Mouse (Mus musculus) cerebellum, postnatal 4 days (tissue): Measurements from ENCODE around the gene Card9.
"Not testable (repeated sequence)": the region's sequence is repeated elsewhere in the genome, so short reads cannot be mapped to it uniquely, and the experiment has no call there.

Experiments
- DNase-seq, 2 experiments: peaks; one replicate each; pipeline ENCODE4 v3.0.0; 2022; ENCODE audit warnings: low spot score in 2 of 2, mixed read lengths in 1 of 2

Card9 gene

DNA sequence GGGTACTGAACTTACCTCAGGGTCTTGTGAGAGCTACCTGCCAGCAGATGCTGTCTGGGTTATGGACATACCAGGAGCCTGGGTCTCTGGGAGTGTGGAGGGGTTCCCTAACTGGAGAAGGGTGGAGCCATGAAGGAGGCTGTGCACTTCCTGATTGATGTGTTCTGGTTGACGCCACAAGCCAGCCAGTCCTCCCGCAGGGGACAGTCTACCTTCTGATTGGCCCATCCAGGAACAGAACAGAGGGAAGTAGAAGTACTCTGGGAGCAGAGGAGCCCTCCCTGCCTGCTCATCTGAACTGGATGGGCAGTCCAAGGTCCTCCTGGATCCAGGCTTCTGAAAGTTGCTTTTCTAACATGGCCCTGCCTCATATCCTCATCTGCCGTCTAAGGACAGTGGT, at the start of gene Card9:
Card9 (minus strand) TSS at position 147 of the 400 bp plus-strand sequence.
- DNase-seq, result no peak

DNA sequence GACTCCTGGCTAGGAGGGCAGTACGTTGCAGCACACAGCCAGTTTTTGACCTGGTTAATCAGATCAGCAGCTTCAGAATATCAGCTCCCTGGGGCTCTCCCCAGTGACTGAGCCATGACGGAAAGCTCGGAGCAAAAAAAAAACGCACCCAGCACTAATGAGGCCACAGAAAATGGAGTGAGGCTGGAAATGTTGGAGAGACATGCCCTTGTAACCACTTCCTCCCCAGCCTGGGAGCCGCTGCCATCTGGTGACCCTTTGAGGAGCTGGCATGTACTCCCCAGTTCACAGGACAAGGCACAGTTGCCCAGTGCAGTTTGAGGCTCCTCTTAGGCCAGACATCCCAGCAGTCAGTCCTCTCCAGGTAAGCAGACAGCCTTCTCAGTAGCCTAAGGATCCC, 49.4 kb upstream of the Card9 start:
- no peak for DNase-seq

DNA sequence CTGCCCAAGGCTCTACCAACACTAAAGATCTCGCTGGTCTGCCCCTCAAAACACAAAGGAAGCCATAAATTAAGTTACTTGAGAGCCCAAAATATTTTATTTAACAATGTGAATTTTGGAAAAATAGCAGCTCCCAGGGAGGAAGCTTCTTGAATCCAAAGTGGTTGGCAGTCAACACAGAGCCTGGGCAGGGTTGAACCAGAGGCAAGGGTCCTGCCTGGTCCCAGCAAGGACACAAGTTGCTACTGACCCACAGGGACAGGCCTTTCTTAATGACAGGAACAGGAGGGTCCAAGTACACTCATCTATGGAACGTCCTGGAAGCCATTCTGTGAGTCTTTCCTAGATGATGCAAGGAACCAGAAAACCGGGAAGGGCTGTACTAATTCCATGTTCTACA, 48.6 kb upstream of the Card9 start:
- DNase-seq, result no peak

DNA sequence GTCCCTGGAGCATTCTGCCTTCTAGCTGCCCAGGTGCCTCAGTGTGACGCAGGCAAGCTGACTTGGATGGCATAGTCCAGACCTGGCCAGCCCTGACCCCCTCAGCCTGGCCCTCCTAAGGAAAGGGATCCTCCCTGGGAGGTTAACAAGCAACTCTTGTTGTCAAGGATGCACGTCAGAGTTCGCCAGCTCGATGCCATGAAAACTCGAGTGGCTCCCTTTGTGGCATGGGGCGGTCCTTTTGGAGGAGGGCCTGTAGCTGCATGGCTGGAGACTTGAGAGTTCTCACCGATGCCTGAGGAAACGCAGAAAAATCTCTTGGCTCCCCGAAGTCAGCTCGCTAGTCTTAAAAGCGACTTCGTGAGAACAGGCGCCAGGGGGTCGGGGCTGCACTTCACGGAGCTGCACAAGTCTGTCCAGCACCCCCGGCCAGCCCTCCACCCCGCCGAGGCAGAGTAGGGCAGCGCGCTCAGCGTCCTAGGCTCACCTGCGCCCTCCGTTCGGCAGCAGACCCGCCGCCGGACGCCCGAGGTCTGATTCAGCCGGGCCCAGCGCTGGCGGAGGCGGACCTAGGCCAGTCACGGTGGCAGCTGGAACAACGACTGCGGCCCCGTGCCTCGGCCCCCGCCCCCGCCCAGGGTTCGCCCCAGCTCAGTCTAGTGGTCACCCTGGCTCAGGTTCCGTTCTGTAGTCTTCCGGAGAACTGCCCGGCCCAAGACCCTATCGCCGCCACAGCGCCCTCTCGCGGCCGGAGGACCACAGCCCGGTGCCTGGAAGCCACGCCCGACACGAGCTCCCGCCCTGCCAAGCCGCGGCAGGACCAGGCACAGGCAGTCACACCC, 48.0 kb upstream of the Card9 start, which contains the start of gene Inpp5e:
Inpp5e (minus strand) TSS at position 689 of the 842 bp plus-strand sequence.
- peak; percentile 99 for DNase-seq

DNA sequence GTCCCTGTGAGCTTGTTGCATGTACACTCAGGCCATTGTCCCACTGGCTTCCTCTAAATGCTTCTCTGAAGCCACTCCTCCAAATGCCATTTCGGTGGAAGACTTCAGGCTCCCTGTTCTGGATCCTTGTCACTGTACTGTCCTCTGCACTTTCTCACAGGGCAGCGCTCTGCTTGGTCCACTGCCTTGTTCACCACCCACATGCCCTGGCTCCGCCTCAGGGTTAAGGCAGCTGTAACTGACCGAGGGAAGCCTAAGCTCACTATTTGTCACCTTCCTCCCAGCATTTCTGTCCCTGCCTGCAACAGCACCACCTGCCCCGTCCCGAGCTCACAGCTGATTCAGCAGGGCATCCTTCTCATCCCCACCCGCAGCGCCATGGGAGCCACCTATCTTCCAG, 42.6 kb upstream of the Card9 start:
- DNase-seq, result no peak

DNA sequence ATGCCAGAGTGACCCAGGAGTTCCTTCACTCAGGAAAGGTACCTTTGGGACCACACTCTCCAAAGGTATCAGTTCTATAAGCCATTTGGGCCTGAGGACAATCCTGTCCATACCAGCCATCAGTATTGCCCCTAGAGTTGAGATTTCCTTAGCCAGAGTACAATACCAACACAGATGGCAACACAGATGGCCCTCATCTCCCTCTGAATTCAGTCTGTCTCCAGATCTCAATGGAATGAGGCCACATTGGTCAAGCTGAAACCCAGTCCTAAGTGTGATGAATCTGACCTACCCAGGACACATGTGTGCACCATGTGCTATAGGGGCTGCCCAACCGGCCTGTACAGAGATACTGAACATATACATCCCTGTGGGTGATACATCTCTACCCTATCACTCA, 41.5 kb upstream of the Card9 start:
- no peak for DNase-seq

DNA sequence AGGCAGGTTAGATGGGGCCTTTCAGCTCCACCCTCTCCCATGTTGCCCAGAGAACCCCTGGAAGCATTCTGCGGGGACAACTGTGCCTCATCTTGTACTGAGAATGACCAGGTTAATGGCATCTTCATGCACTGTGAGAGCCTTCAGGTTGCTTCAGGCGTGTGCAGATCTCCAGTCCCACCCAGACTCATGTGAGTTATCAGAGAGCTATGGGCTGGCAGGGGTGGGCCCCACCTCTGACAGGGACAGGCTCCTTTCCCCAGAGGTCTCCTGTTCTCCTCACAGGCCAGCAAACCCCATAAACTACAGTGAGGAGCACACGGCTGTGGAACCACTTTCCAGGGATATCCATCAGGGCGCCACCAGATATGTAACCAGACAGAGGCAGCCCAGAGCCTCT, 40.3 kb upstream of the Card9 start:
- no peak for DNase-seq

DNA sequence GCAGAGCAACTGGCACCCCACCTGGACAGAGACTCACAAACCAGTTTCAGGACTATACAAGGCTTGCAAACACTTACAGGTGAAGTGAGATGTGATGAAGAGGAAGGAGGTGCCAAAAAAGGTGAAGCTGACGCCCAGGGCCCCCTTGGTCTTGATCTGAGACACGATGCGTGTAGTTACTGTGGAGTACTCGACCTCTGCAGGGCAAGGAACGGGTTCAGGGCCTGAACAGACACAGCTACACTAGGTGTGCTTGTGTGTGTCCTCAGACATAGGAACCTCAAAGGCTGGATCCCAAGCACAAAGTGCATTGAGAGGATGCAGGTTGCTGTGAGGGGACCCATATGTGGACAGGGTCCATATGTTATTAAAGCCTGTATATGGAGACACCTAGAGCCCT, 39.6 kb upstream of the Card9 start:
- DNase-seq, result no peak

DNA sequence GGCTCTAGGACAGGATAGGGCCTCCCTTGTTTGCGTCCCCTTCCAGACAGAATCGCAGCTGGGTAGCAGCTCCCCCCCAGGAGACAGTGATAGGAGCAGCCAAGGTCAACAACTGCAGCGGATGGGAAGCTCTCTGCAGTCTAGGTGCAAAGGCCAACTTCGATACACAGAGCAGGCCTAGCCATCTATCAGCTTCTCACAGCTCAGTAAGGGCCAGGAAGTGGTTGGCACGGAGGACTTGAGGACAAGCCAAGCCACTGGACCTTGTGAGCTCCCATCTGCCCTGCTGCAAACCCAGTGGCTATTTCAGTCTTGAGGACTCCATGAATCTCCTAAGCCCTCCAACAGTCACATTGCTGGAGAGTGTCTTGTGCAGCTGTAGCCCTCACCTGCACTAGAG, 38.9 kb upstream of the Card9 start:
- DNase-seq, result no peak

DNA sequence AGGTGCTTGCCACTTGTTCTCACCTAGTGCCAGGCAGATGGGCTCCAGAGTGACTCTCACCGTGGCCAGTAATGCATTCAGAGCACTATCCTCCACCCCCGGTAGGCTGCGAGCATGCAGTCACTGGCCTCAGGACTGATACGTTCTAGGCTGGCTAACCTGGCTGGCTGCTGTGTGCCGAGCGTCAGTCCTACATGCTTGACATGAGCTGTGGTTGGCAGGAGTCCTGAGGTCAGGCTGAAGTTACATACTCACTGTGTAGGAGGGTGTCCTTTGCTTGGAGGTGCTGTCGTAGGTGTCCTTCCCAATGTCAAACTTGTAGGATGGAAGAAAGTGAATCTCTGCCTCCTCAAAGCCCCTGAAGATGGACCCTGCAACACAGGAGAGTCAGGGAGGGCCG, 38.3 kb upstream of the Card9 start:
- no peak for DNase-seq

DNA sequence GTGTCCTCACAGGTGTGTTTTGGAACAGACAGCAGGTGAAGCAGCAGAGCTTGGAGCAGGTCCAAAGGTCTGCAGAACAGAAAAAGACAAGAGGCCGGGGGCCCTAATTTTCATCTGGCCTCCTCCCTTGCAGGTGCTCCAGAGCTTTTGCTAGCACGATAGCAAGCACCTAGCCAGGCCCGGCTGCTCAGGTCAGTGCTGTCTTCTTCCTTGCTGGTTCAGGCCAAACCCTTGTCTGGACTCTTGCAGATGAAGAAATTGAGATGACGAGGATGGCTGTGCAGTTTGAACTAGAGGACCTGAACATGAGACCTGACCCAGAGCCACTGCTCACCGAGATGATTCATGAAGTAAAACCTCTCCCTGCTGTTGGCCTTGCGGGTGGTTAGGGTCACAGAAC, 30.9 kb upstream of the Card9 start:
- DNase-seq, result no peak

DNA sequence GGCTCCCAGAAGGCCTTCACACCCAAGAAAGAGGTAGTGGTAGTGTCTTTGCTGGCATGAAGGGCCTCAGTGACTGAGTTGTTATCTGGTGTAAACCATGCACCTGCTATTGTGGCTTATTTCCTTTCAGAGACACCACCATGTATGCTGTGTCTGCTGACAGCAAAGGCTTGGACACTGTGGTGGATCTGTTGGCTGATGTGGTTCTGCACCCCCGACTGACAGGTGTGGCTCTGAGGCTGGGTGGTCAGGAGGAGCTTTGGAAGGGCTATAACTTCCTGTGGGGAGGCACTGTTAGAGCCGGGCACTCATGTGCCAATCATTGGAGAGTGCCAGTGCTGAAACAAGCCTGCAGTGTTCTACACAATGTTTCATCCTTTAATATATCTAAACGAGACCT, 30.2 kb upstream of the Card9 start:
- no peak for DNase-seq

DNA sequence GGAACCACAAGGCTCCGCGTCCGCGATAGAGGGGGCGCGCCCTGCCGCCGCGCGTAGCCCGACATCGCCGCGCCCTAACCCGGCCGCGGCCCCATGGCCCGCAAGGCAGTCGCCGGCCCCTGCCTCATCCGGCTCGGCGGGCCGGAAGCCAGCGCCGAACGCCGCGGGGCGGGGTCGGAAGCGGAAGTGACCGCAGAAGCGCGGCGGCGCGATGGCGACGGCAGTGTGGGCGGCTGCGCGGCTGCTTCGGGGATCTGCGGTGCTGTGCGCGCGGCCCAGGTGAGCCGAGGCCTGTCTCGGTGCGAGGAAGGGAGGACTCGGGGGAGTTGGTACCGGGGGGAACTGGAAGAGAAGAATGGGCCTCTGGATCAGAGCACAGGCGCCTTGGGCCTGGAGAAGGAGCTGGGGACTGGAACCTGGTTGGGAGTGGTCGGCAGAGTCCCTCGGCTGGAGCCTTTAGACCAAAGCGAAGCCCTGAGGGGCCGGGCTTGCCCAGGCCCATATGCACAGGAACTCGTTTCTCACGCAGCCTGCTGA, 28.5 kb upstream of the Card9 start, which contains the start of the genes Entr1 and Pmpca:
Entr1 (minus strand) TSS at position 163 of the 537 bp plus-strand sequence.
Pmpca (plus strand) TSS at position 186 of the 537 bp plus-strand sequence.
- DNase-seq, result peak; percentile 70 to 88

DNA sequence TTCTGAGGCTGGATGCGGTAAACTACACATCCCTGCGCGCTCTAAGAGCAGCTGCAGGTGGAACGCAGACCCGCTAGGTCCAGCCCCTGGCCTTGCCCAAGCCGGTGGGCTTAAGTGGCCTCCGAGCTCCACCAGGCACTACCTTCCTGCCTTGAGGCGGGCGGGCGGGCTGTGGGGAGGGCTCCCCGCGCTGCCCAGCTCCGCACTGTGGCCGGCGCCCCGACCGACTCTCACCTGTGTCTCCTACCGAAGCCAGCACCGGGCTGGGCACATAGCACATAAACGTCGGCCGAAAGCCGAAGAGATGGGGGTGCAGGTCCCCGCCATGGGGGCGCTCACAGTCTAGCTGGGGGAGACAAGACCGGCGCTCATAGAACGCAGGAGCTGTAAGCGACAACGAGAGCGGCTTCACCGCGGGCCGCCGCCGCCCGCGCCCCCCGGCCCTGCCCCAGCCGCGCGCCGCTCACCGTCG, 28.0 kb upstream of the Card9 start:
- peak in 1 of 2 experiments; percentile 22 for DNase-seq

DNA sequence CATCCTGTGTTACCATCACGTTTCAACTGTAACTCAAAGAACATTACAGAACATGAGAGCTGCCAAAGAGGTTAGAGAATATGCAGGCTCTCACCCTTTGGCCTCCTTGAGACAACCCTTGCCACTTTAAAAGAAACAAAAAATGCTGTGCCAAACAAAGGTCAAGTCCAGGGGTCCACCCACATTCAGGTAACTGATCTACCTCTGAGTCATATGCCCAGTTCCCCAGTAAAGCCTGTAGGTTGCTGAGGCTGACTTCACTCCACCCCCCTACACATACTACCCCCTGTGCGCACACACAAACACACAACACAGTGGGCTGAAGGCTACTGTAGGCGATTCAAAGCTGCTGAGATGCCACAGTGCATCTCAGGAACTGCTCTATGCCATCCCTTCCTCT, 27.0 kb upstream of the Card9 start:
- no peak for DNase-seq

DNA sequence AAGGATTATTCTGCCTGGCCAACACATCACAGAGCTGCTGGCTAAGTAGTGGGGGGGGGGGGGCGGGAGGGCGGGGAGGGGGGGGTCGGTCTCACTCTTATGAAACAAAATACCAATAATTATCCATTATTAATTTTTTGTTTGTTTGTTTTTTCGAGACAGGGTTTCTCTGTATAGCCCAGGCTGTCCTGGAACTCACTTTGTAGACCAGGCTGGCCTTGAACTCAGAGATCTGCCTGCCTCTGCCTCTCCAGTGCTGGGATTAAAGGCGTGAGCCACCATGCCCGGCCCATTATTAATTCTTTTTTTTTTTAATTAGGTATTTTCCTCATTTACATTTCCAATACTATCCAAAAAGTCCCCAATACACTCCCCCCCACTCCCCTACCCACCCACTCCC, 20.2 kb upstream of the Card9 start:
- not testable (repeated sequence) for DNase-seq

DNA sequence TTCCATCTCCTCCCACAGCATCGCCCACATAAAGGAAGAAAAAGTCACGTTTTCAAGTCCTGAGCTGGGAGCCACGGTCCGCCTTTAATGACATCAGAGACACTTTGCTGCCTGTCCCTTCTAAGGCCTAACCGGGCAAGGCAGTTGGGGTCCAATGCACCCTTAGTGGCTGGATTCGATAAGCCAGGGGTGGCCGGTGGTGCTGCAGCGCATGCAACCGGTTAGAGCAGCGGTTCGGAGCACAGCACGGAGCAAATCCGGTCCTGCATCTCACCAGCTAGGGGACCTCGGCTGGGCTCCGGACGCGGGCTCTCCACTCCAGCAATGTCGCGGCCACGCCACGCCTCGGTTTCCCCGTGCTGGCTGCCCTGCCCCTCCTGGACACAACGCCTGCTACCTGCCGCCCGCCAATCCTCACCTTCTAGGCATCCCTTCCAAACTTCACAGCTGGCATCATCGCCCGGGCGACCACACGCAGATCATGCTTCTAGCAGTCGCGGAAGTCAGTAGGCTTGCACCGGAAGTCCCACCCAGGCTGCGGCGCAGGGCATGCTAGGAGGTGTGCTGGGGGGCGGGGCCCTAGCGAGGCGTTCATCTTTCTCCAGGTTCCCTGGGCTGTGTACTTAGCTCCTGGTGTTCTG, 19.5 kb upstream of the Card9 start, which contains the start of gene Snapc4:
Snapc4 (minus strand) TSS at position 523 of the 641 bp plus-strand sequence.
- DNase-seq, result peak; percentile 66 to 78

DNA sequence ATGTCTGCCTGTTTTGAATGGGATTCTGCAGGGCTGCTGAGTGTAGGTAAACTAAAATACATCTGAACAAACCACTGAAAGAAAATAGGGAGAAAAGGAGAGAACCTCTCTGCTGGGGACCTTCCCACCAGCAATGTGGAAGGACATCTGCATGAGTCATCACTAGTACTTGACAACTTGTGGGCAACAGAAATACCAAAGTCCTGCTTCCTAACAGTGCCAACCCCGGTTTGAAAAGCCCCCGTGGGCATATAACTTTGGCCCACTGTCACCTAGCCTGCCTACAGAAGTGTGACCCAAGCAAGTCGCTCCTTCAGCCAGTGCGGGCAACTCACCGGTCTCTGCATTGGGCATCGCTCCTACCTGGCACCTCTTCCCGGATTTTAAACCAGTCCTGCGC, 11.7 kb upstream of the Card9 start:
- no peak for DNase-seq

DNA sequence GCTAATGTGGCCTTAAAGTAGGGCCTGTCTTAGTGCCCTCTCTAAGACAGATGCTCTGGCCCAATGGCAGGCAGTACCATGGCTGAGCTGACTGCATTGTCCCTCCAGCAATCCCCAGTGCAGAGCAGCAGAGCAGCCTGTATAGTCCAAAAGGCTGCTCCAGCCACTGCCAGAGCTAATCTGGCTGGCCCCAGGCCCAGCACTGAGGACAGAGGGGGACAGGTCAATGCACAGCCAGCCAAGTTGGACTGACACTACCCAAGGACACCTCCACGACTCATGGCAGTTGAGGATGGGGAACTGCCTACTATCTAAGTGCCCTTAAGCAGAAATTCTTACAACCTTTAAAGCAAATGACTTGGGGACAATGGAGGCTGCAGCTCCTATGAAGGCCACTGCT, 7.9 kb upstream of the Card9 start:
- DNase-seq, result no peak

DNA sequence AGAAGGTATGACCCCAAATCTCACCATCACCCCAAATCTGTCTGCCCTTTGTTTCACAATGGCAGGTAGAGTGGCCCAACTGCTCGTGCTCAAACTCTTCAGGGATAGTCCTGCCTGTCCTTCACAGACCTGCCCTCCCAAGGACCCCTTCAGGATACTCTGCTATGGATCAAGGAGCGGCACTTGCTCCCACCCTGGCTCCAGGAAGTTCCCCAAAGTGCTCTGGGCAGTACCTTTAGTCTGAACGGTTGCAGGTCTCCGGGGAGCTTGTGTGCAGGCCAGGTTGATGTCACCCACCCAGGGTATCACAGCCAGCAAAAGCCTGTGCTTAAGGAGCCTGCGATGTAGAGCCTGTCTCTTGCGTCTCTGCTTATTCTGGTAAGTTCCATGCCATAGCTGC, 7.2 kb upstream of the Card9 start:
- no peak for DNase-seq

DNA sequence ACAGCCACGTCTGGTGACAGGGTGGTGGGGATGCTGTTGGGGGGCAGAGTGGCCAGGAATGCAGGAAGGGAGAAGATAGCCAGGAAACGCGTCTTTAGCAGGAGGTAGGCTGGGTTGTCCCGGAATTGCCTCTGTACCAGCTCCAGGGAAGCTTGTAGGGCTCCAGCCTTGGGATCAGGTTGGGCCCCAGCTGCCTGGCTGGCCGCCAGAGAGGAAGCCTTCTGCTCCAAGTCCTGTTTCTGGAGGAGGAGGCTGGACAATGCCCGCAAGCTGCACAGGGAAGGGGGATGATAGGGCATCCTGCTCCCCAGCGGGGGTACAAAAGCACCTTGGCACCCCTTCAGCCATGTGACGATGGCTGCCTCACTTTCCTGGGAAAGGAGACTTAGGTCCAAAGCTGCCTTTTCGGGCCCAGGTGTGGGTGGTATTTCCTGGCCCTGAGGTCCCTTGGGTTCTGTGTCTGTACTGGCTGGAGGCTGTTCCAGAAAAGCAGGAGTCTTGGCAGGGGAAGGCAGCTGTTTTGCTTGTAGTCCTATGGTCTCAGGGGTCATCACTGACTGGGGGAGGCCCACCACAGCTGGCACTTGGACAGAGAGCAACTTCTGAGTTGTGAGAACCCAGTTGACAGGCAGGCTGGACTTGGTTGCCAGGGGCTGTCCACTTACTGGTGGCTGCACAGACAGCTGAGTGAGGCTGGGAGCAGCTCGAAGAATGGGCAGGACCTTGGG, 4.2 kb upstream of the Card9 start:
- peak in 1 of 2 experiments; percentile 61 for DNase-seq

DNA sequence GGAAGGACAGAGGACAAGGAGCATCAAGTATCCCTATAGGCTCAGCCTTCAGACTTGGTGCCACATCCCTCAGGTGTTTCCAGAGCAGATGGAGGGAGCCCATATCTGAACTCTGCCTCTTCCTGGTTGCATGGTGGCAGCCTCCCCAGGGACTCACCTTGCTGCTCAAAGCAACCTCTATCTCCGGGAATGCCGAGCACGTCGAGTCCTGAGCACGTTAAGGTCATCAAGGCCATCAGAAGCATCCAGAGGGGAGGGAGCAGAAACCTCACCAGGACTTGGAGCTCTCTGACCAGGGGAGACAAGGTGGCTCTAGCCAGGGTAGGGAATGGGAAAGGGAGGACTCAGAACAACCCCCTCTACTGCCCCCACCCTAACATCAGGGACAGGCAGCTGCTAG, 2.8 kb upstream of the Card9 start:
- DNase-seq, result no peak
